Mouse (Mus musculus) embryonic facial prominence, embryonic 14.5 days (tissue): ENCODE measurements at regions not wholly inside any gene's neighbourhood (a gene's known extent, or its start where the extent isn't known, plus 50 kb on each side); places are given as distances from the start of the nearest gene placed in this dataset.

Source experiments
- ATAC-seq: fragments of 200-750 bp; cut with Nextera tagmentation; 2 replicates; pipeline ENCODE4 v1.8.0; 2017; ENCODE audit warnings: low read depth, moderate number of reproducible peaks, moderate TSS enrichment
- DNase-seq: peaks from one replicate; pipeline ENCODE4 v3.0.0-alpha.2; 2015; ENCODE audit warnings: low spot score
- H3K27ac ChIP-seq: fragments of 300-500 bp; sonication (generic); replicated peaks from 2 replicates; pipeline ENCODE4 v1.5.1; 2014; ENCODE audit warnings: low read depth, mild to moderate bottlenecking, low read length, moderate library complexity
- H3K27me3 ChIP-seq: fragments of 300-500 bp; sonication (generic); replicated peaks from 2 replicates; pipeline ENCODE4 v1.6.1; 2014; ENCODE audit warnings: low read length; ENCODE audit not compliant: control insufficient read depth, insufficient read depth
- H3K36me3 ChIP-seq: fragments of 300-500 bp; sonication (generic); 2 replicates; pipeline ENCODE4 v1.6.1; 2014; ENCODE audit warnings: low read length, mixed read lengths; ENCODE audit not compliant: control insufficient read depth, insufficient read depth
- H3K4me1 ChIP-seq: fragments of 300-500 bp; sonication (generic); 2 replicates; pipeline ENCODE4 v1.6.1; 2014; ENCODE audit warnings: antibody characterized with exemption, low read length; ENCODE audit not compliant: control insufficient read depth, insufficient read depth
- H3K4me2 ChIP-seq: fragments of 300-500 bp; sonication (generic); 2 replicates; pipeline ENCODE4 v1.6.1; 2014; ENCODE audit warnings: low read depth, mild to moderate bottlenecking, low read length, moderate library complexity, mixed read lengths
- H3K4me3 ChIP-seq: fragments of 300-500 bp; sonication (generic); 2 replicates; pipeline ENCODE4 v1.5.1; 2014; ENCODE audit warnings: low read depth, mild to moderate bottlenecking, low read length
- H3K9ac ChIP-seq: fragments of 300-500 bp; sonication (generic); 2 replicates; pipeline ENCODE4 v1.6.1; 2014; ENCODE audit warnings: low read depth, mild to moderate bottlenecking, low read length, moderate library complexity, mixed read lengths
- H3K9me3 ChIP-seq: fragments of 300-500 bp; sonication (generic); 2 replicates; pipeline ENCODE4 v1.6.1; 2016; ENCODE audit warnings: low read length; ENCODE audit not compliant: control insufficient read depth
- WGBS: fragments of 180-500 bp; shearing (Covaris S2); extraction: QIAGEN DNeasy Blood & Tissue Kit; methylation state at CpG from one replicate; pipeline ENCODE4 v1.1.7; 2014; 5-methylcytosine and 5-hydroxymethylcytosine counted together

GRCm38 (mm10) chr15:37124299-37124698, 116.7 kb upstream of the Zfp706 start:
- Histone ChIP-seq H3K4me1 (no peaks in the 10 kb centered on the region), H3K4me2 (no peak overlapping the region), H3K9me3 (no peaks in the 10 kb centered on the region), H3K27ac (no peak overlapping the region), H3K27me3 (no peaks in the 10 kb centered on the region), H3K4me3 (no peak overlapping the region), H3K36me3 (no peaks in the 10 kb centered on the region), H3K9ac (no peak overlapping the region)
- ATAC-seq (no peak), DNase-seq (no peak)
- WGBS = 80% methylated on average over 7 of the region's 7 CpGs

GRCm38 (mm10) chr15:37120381-37120780, 112.8 kb upstream of the Zfp706 start:
- ATAC-seq = peak; percentile 68
- no peaks in the 10 kb centered on the region for H3K4me1 ChIP-seq
- no peak overlapping the region for H3K4me3 ChIP-seq
- H3K9me3 ChIP-seq = no peaks in the 10 kb centered on the region
- no peaks in the 10 kb centered on the region for H3K36me3 ChIP-seq
- H3K27ac ChIP-seq = no peak overlapping the region
- DNase-seq = peak; percentile 71
- no peak overlapping the region for H3K9ac ChIP-seq
- no peaks in the 10 kb centered on the region for H3K27me3 ChIP-seq
- H3K4me2 ChIP-seq = no peak overlapping the region
- WGBS = 16% methylated on average over 6 of the region's 6 CpGs

GRCm38 (mm10) chr15:37114119-37114518, 106.5 kb upstream of the Zfp706 start:
- no peak overlapping the region for H3K4me2 ChIP-seq
- WGBS = 10% methylated on average over 8 of the region's 8 CpGs
- H3K4me1 ChIP-seq = no peaks in the 10 kb centered on the region
- no peak overlapping the region for H3K27ac ChIP-seq
- ATAC-seq = no peak
- H3K27me3 ChIP-seq = no peaks in the 10 kb centered on the region
- no peak overlapping the region for H3K4me3 ChIP-seq
- DNase-seq = peak; percentile 79
- no peak overlapping the region for H3K9ac ChIP-seq
- no peaks in the 10 kb centered on the region for H3K36me3 ChIP-seq
- peaks cover 8% of the 10 kb centered on the region for H3K9me3 ChIP-seq

GRCm38 (mm10) chr15:37110462-37110861, 102.9 kb upstream of the Zfp706 start:
- Histone ChIP-seq H3K27me3 (no peaks in the 10 kb centered on the region), H3K4me2 (no peak overlapping the region), H3K9me3 (peaks cover 8% of the 10 kb centered on the region), H3K9ac (no peak overlapping the region), H3K4me1 (no peaks in the 10 kb centered on the region), H3K4me3 (no peak overlapping the region), H3K36me3 (no peaks in the 10 kb centered on the region), H3K27ac (no peak overlapping the region)
- DNase-seq (no peak), ATAC-seq (no peak)
- 92% methylated on average over 14 of the region's 14 CpGs for WGBS

- Histone ChIP-seq H3K4me3 (no peak overlapping the region), H3K4me2 (no peak overlapping the region), H3K36me3 (no peaks in the 10 kb centered on the region), H3K9ac (no peak overlapping the region), H3K4me1 (no peaks in the 10 kb centered on the region), H3K27me3 (no peaks in the 10 kb centered on the region), H3K27ac (no peak overlapping the region), H3K9me3 (no peaks in the 10 kb centered on the region)
- no peak for ATAC-seq
- no peak for DNase-seq
- 59% methylated on average over 2 of the region's 2 CpGs for WGBS
Measured at GRCm38 (mm10) chr15:37102035-37102555, 94.5 kb upstream of the Zfp706 start.

GRCm38 (mm10) chr15:37101419-37101818, 93.8 kb upstream of the Zfp706 start:
- no peak for ATAC-seq
- no peak overlapping the region for H3K27ac ChIP-seq
- 100% methylated on average over 1 of the region's 1 CpGs for WGBS

GRCm38 (mm10) chr15:37100767-37101288, 93.3 kb upstream of the Zfp706 start:
- Histone ChIP-seq H3K4me2 (no peak overlapping the region), H3K9ac (no peak overlapping the region), H3K36me3 (no peaks in the 10 kb centered on the region), H3K4me3 (no peak overlapping the region), H3K27me3 (no peaks in the 10 kb centered on the region), H3K4me1 (no peaks in the 10 kb centered on the region), H3K9me3 (no peaks in the 10 kb centered on the region), H3K27ac (no peak overlapping the region)
- WGBS = 89% methylated on average over 6 of the region's 6 CpGs
- ATAC-seq = no peak
- DNase-seq = no peak

More at GRCm38 (mm10) chr15:37101419-37101818, 93.8 kb upstream of the Zfp706 start:
- Histone ChIP-seq H3K4me1 (no peaks in the 10 kb centered on the region), H3K9ac (no peak overlapping the region), H3K9me3 (no peaks in the 10 kb centered on the region), H3K4me3 (no peak overlapping the region), H3K36me3 (no peaks in the 10 kb centered on the region), H3K27me3 (no peaks in the 10 kb centered on the region), H3K4me2 (no peak overlapping the region)
- no peak for DNase-seq

- Histone ChIP-seq H3K9me3 (no peaks in the 10 kb centered on the region), H3K4me1 (no peaks in the 10 kb centered on the region), H3K9ac (no peak overlapping the region), H3K4me3 (peak overlapping the region; percentile 23), H3K4me2 (peak overlapping the region; percentile 47), H3K36me3 (no peaks in the 10 kb centered on the region), H3K27ac (no peak overlapping the region), H3K27me3 (no peaks in the 10 kb centered on the region)
- 41% methylated on average over 16 of the region's 17 CpGs for WGBS
- DNase-seq (peak; percentile 73), ATAC-seq (peak; percentile 89)
Measured at GRCm38 (mm10) chr15:37099927-37100766, 92.6 kb upstream of the Zfp706 start.
